Mouse (Mus musculus): ENCODE data around the gene Ddah2. TPM values are rescaled to one million over a fixed set of nuclear protein-coding genes. Genes with fewer than 3 reads are reported as not detected.

Ddah2 gene
- polyA plus RNA-seq, 1 experiment from 2014 or later = 517 TPM

- WGBS = 2% methylated on average over 67 of the region's 67 CpGs
- Histone ChIP-seq H3K4me2 (replicated peaks) (peak within 1 kb of the TSS; percentile 67), H3K27ac (peak within 1 kb of the TSS; percentile 97), H3K36me3 (peaks cover 28% of the 10 kb centered on the region), H3K4me3 (peak within 1 kb of the TSS; percentile 67), H3K27me3 (0 out of 2 replicates have a peak, but pooled peaks cover 6% of the 10 kb centered on the region), H3K4me1 (peaks cover 12% of the 10 kb centered on the region), H3K9ac (peak within 1 kb of the TSS; percentile 82), H3K9me3 (replicated peaks) (no peaks in the 10 kb centered on the region)
- peak; percentile 98 for ATAC-seq (ENCODE audit: low FRiP score)
Observed at GRCm38 (mm10) chr17:35088825-35089644, 30.2 kb downstream of the Ddah2 start, which contains the start of gene Abhd16a. Gene Abhd16a (plus strand): TSS chr17:35089263.

- Histone ChIP-seq H3K9ac (peak overlapping the region; percentile 82), H3K4me1 (peaks cover 12% of the 10 kb centered on the region), H3K4me2 (replicated peaks) (peak overlapping the region; percentile 67), H3K36me3 (peaks cover 42% of the 10 kb centered on the region), H3K27ac (peak overlapping the region; percentile 97; the same call in 1 of the 2 replicates), H3K4me3 (peak overlapping the region; percentile 67), H3K27me3 (0 out of 2 replicates have a peak, but pooled peaks cover 5% of the 10 kb centered on the region), H3K9me3 (replicated peaks) (no peaks in the 10 kb centered on the region)
- no peak for ATAC-seq (ENCODE audit: low FRiP score)
- WGBS = 69% methylated on average over 8 of the region's 8 CpGs
Observed at GRCm38 (mm10) chr17:35090166-35090932, 31.5 kb downstream of the Ddah2 start.

- H3K36me3 ChIP-seq = peaks cover 62% of the 10 kb centered on the region
- peak overlapping the region; percentile 32; the same call in 1 of the 2 replicates for H3K9ac ChIP-seq
- no peak overlapping the region for H3K4me3 ChIP-seq
- 90% methylated on average over 14 of the region's 14 CpGs for WGBS
- ATAC-seq (ENCODE audit: low FRiP score) = no peak
- no peaks in the 10 kb centered on the region for H3K9me3 ChIP-seq (replicated peaks)
- no peak overlapping the region for H3K4me2 ChIP-seq (replicated peaks)
- H3K27ac ChIP-seq = no peak overlapping the region
- H3K27me3 ChIP-seq = no peaks in the 10 kb centered on the region
- peaks cover 12% of the 10 kb centered on the region for H3K4me1 ChIP-seq
Observed at GRCm38 (mm10) chr17:35092403-35093198, 33.8 kb downstream of the Ddah2 start.

GRCm38 (mm10) chr17:35094475-35095365 is 35.9 kb downstream of the Ddah2 start:
- Histone ChIP-seq H3K4me3 (no peak overlapping the region), H3K27ac (no peak overlapping the region), H3K4me2 (replicated peaks) (no peak overlapping the region), H3K9ac (0 out of 2 replicates have a peak overlapping the region, but pooled peaks have one; percentile 8), H3K36me3 (peaks cover 77% of the 10 kb centered on the region), H3K9me3 (replicated peaks) (no peaks in the 10 kb centered on the region), H3K27me3 (no peaks in the 10 kb centered on the region), H3K4me1 (peaks cover 12% of the 10 kb centered on the region)
- no peak for ATAC-seq (ENCODE audit: low FRiP score)
- WGBS = 92% methylated on average over 15 of the region's 15 CpGs

- no peak overlapping the region for H3K9ac ChIP-seq
Observed at GRCm38 (mm10) chr17:35096597-35096996, 37.8 kb downstream of the Ddah2 start.

GRCm38 (mm10) chr17:35097164-35097655 is 38.4 kb downstream of the Ddah2 start:
- Histone ChIP-seq H3K27me3 (no peaks in the 10 kb centered on the region), H3K4me3 (no peak overlapping the region), H3K27ac (no peak overlapping the region), H3K4me1 (no peaks in the 10 kb centered on the region), H3K9ac (no peak overlapping the region), H3K9me3 (replicated peaks) (no peaks in the 10 kb centered on the region), H3K4me2 (replicated peaks) (no peak overlapping the region), H3K36me3 (peaks cover 90% of the 10 kb centered on the region)
- WGBS = 79% methylated on average over 12 of the region's 12 CpGs
- ATAC-seq (ENCODE audit: low FRiP score) = no peak

More at GRCm38 (mm10) chr17:35096597-35096996, 37.8 kb downstream of the Ddah2 start:
- no peaks in the 10 kb centered on the region for H3K9me3 ChIP-seq (replicated peaks)
- H3K4me3 ChIP-seq = no peak overlapping the region
- H3K27me3 ChIP-seq = no peaks in the 10 kb centered on the region
- H3K4me1 ChIP-seq = no peaks in the 10 kb centered on the region
- ATAC-seq (ENCODE audit: low FRiP score) = no peak
- peaks cover 90% of the 10 kb centered on the region for H3K36me3 ChIP-seq
- WGBS = 84% methylated on average over 12 of the region's 12 CpGs
- no peak overlapping the region for H3K4me2 ChIP-seq (replicated peaks)
- no peak overlapping the region for H3K27ac ChIP-seq

- H3K9ac ChIP-seq = no peak overlapping the region
Observed at GRCm38 (mm10) chr17:35100196-35100765, 41.4 kb downstream of the Ddah2 start.

GRCm38 (mm10) chr17:35101161-35101560 is 42.3 kb downstream of the Ddah2 start:
- WGBS = 88% methylated on average over 11 of the region's 11 CpGs
- H3K36me3 ChIP-seq = peaks cover 72% of the 10 kb centered on the region

More at GRCm38 (mm10) chr17:35100196-35100765, 41.4 kb downstream of the Ddah2 start:
- no peak for ATAC-seq (ENCODE audit: low FRiP score)
- Histone ChIP-seq H3K4me3 (no peak overlapping the region), H3K4me1 (no peaks in the 10 kb centered on the region), H3K27me3 (no peaks in the 10 kb centered on the region), H3K27ac (no peak overlapping the region), H3K36me3 (peaks cover 79% of the 10 kb centered on the region), H3K4me2 (replicated peaks) (no peak overlapping the region), H3K9me3 (replicated peaks) (no peaks in the 10 kb centered on the region)
- 70% methylated on average over 10 of the region's 10 CpGs for WGBS

GRCm38 (mm10) chr17:35102299-35102698 is 43.5 kb downstream of the Ddah2 start:
- no peak overlapping the region for H3K9ac ChIP-seq
- H3K27me3 ChIP-seq = no peaks in the 10 kb centered on the region
- H3K4me3 ChIP-seq = no peak overlapping the region
- no peak overlapping the region for H3K4me2 ChIP-seq (replicated peaks)
- no peaks in the 10 kb centered on the region for H3K9me3 ChIP-seq (replicated peaks)
- peaks cover 4% of the 10 kb centered on the region; the same call in 1 of the 2 replicates for H3K4me1 ChIP-seq
- WGBS = 81% methylated on average over 8 of the region's 8 CpGs
- H3K27ac ChIP-seq = no peak overlapping the region
- peaks cover 61% of the 10 kb centered on the region for H3K36me3 ChIP-seq
- ATAC-seq (ENCODE audit: low FRiP score) = no peak

More at GRCm38 (mm10) chr17:35101161-35101560, 42.3 kb downstream of the Ddah2 start:
- no peak overlapping the region for H3K9ac ChIP-seq
- H3K4me1 ChIP-seq = peaks cover 2% of the 10 kb centered on the region; the same call in 1 of the 2 replicates
- H3K27me3 ChIP-seq = no peaks in the 10 kb centered on the region
- H3K9me3 ChIP-seq (replicated peaks) = no peaks in the 10 kb centered on the region
- H3K4me2 ChIP-seq (replicated peaks) = no peak overlapping the region
- H3K4me3 ChIP-seq = no peak overlapping the region
- no peak overlapping the region for H3K27ac ChIP-seq
- no peak for ATAC-seq (ENCODE audit: low FRiP score)

- Histone ChIP-seq H3K27ac (no peak overlapping the region), H3K9ac (0 out of 2 replicates have a peak overlapping the region, but pooled peaks have one; percentile 27), H3K9me3 (replicated peaks) (no peaks in the 10 kb centered on the region), H3K4me3 (no peak overlapping the region), H3K4me1 (peaks cover 4% of the 10 kb centered on the region; the same call in 1 of the 2 replicates), H3K36me3 (peaks cover 57% of the 10 kb centered on the region), H3K27me3 (no peaks in the 10 kb centered on the region), H3K4me2 (replicated peaks) (no peak overlapping the region)
- 71% methylated on average over 6 of the region's 6 CpGs for WGBS
- ATAC-seq (ENCODE audit: low FRiP score) = no peak
Observed at GRCm38 (mm10) chr17:35103221-35103690, 44.4 kb downstream of the Ddah2 start.

Measured in hindbrain, embryonic 12.5 days (tissue).